Mouse (Mus musculus): ENCODE data around the gene Ipcef1.
"Not testable (repeated sequence)": the region's sequence is repeated elsewhere in the genome, so short reads cannot be mapped to it uniquely, and the experiment has no call there.

The Ipcef1 gene

DNA sequence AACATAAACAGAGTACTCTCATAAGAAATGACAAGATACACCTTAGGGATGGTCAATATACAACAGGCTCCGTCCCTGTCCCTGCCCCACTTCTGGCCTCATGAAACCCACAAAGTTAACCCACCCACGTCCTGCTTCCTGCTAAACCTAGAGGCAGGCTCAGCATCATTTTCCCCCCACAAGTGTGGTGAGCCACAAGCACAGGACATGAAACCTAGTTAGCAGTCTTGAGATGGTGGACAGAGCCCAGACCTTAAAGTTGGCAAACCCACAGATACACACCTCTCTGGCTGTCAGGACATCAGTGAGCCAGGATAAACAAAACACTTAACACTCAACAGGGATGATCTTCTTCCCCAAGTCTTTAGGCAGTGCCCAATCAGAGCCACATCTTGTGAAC lies 95.9 kb downstream of the Ipcef1 start:
- DNase-seq = no peak

- no peak for DNase-seq
Measured at GRCm38 (mm10) chr10:6954533-6954932, 97.7 kb downstream of the Ipcef1 start.

GRCm38 (mm10) chr10:6953115-6953514 lies 99.2 kb downstream of the Ipcef1 start:
- DNase-seq = no peak

- no peak for DNase-seq
Measured at GRCm38 (mm10) chr10:6936671-6937425, 115.4 kb downstream of the Ipcef1 start.

DNA sequence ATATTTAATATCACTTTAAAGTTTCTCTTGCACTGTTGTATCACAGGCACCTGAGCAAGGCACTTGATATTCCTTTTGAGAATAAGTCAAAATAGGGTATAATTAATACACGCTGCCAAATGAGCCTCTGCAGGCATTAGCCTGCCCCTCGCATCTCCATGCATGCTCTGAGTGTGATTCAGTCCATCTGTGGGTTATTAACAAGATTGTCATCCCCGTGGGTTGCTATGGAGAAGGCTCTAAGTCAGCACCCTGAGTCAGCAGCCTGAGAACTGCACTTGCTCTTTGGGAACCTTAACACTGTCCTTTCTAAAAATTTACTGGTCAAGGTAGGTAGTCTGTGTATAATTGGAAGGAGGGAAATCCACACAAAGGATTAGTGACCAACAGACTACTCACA lies 117.5 kb downstream of the Ipcef1 start:
- no peak for DNase-seq

- DNase-seq = no peak
Measured at GRCm38 (mm10) chr10:6930889-6931288, 121.4 kb downstream of the Ipcef1 start.

DNA sequence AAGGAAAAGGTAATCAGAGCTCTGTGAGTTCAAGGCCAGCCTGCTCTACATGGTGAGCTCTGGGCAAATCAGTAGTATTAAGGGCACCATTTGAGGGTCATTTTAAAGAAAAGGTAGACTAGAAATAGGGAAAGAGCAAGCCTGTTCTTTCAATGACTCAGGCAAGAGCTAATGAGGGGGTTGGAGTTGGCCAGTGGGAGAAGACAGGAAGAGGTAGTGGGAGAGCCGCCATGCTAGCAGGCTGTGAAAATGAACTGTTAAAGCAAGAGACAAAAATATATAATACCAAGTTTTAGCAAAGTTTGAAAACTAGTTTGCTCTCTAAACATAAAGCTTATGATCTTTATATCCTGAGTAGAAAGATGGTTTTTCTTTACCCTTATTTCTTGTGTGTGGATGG lies 121.9 kb downstream of the Ipcef1 start:
- no peak for DNase-seq

- no peak for DNase-seq
Measured at GRCm38 (mm10) chr10:6928905-6929304, 123.4 kb downstream of the Ipcef1 start.

- no peak for DNase-seq
Measured at GRCm38 (mm10) chr10:6927600-6928223, 124.6 kb downstream of the Ipcef1 start.

DNA sequence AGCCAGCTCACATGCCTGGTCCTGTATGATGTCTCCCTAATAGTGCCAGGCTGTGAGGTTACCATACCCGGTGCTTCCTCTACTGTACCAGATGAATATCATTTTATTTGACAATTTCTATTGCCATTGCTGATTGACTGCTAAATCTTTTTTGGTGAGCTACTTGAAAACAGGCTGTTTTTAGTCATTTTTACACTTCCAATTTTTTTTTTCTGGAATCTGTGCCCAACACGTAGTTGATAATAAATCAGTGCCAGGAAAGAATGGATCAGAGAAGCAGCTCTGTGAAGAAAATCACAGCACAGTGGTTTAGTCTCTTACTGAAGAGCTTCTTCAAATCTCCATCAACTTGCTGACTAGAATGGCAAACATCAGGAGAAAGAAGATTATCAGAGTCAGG lies 125.6 kb downstream of the Ipcef1 start:
- DNase-seq = no peak

GRCm38 (mm10) chr10:6916545-6917257 lies 135.6 kb downstream of the Ipcef1 start:
- DNase-seq = peak in 1 of 2 experiments; percentile 2

DNA sequence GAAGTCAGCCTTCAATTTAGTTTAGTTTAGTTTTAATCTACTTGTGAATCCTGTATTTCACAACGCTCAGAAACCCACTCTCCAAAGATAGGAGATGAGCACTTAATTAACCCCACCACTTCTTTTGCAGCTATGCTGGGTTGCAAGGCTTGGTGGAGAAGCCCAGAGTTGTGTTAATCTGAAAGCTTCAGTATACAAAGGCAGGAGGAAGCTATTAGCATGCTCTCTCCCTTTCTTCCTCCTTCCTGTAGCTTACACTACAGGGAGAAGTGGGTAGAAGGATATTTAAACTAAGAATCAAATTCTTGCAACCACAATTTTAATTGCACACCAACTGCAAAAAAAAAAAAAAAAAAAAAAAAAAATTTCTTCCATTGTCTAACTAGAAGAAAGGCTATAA lies 136.3 kb downstream of the Ipcef1 start:
- no peak for DNase-seq

GRCm38 (mm10) chr10:6909763-6910162 lies 142.5 kb downstream of the Ipcef1 start:
- DNase-seq = no peak

DNA sequence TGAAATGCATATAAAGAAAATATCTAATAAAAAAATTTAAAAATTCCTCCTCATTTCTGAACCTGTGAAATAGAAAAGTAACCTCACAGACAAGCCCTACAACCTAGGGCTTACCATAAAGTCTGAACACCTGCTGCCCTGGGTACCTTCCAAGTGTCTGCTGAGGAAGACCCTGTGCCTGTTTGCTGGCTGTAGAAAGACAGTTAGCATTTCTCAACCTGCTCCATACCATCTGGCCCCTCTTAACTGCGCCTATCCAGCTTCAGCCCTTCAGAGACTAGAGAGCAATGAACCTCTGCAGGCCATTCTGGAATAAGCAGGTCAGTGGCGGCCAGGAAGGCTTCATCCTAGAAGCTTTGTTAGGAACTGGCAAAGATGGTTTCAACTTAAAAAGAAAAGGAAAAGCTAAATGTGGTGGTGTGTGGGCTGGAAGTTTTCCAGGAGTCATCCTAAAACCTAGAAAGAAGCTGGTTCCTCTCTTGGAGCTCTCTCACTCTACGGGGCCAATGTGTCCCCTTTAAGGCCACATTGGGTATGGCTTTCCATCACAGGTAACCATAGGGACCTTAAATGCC lies 150.4 kb downstream of the Ipcef1 start:
- no peak for DNase-seq

- DNase-seq = no peak
Measured at GRCm38 (mm10) chr10:6900126-6900525, 152.2 kb downstream of the Ipcef1 start.

- no peak for DNase-seq
Measured at GRCm38 (mm10) chr10:6896659-6897303, 155.5 kb downstream of the Ipcef1 start.

DNA sequence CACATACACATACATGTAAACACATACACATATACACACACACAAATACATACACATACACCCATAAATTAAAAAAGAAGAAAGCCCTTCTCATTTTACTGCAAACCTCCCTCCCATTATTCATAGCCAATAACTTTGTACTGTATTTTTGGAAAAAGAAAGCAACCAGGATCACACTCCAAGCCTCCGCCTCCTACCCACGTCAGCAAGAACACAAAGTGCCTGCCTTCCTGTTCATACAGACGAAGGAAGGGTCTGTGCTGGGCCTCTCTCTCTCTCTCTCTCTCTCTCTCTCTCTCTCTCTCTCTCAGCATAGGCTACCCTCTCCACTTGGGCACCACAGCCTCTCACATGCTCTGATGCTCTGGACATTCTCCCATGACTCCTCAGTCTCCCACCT lies 156.5 kb downstream of the Ipcef1 start:
- no peak for DNase-seq

DNA sequence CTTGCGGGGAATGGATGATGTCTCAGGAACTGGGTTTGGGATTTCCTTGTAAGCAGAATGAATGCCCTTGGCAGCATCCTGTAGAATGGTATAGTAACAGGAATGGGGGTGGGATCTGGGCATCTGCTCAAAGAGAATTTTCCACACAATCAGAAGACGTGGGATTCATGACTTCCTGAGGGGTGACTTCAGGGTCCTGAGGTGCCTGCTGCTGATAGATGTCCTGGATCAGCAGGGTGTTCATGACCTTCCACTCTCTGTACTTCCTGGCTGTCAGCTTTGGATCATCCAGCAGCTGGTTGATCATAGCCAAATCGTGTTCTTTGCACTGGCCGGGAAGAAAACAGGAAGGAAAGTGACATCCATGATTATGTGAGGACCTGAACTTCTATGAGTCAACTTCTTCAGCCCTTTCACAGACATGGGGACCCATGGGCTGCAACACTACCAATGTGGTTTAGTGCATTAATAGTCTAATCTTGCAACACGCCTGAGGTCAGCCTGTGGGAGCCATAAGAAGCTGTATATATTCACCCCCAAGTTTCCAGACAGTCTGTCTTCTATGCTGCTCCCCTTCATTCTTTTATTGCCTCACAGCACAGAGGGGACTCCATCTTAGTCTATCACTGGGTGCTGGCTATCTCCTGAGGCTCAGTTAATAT lies 161.8 kb downstream of the Ipcef1 start:
- DNase-seq = no peak

GRCm38 (mm10) chr10:6889640-6890245 lies 162.5 kb downstream of the Ipcef1 start:
- DNase-seq = no peak

- DNase-seq = peak in 1 of 2 experiments; percentile 2
Measured at GRCm38 (mm10) chr10:6885460-6885859, 166.8 kb downstream of the Ipcef1 start.

- not testable (repeated sequence) for DNase-seq
Measured at GRCm38 (mm10) chr10:6882041-6882440, 170.2 kb downstream of the Ipcef1 start.

DNA sequence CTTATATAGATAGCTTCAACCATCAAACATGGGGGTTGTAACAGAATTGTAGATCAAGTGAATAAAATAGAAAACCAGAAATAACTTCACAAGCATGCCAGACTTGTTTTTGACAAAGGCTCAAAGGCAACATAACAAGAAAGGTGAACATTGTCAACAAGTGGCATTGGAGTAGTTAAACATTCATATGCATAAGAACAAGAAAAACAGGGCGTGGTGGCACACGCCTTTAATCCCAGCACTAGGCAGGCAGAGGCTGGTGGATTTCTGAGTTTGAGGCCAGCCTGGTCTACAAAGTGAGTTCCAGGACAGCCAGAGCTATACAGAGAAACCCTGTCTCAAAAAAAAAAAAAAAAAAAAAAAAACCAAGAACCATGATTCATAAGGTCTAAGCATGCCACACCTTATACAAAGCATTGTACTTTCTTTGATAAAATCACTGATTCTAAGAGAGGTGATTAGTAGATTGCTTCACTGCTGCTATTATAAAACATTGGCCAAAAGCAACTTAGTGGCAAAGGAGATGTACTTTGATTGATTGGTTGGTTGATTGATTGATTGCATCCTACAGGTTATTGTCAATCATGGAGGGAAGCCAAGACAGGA lies 173.9 kb downstream of the Ipcef1 start:
- no peak for DNase-seq
